Mouse (Mus musculus) midbrain, embryonic 15.5 days (tissue): ENCODE measurements around the gene Ttc21a. TPM values are rescaled to one million over a fixed set of nuclear protein-coding genes. Genes with fewer than 3 reads are reported as not detected.
A peak's percentile ranks its signal among the peaks of the same experiment; 100 is the strongest.

ENCODE experiments used
- ATAC-seq: fragments of 200-750 bp; cut with Nextera tagmentation; replicated peaks from 2 replicates; pipeline ENCODE4 v1.8.0; 2017; ENCODE audit warnings: moderate TSS enrichment
- H3K27ac ChIP-seq: fragments of 300-500 bp; sonication (generic); 2 replicates; pipeline ENCODE4 v1.5.1; 2015; ENCODE audit warnings: mild to moderate bottlenecking, inconsistent platforms
- H3K27me3 ChIP-seq: fragments of 300-500 bp; sonication (generic); replicated peaks from 2 replicates; pipeline ENCODE4 v1.6.1; 2015; ENCODE audit warnings: inconsistent platforms
- H3K36me3 ChIP-seq: fragments of 300-500 bp; sonication (generic); replicated peaks from 2 replicates; pipeline ENCODE4 v1.6.1; 2015; ENCODE audit warnings: inconsistent platforms
- H3K4me1 ChIP-seq: fragments of 300-500 bp; sonication (generic); 2 replicates; pipeline ENCODE4 v1.6.1; 2015; ENCODE audit warnings: inconsistent platforms
- H3K4me2 ChIP-seq: fragments of 300-500 bp; sonication (generic); 2 replicates; pipeline ENCODE4 v1.6.1; 2015; ENCODE audit warnings: inconsistent platforms, mild to moderate bottlenecking, moderate library complexity
- H3K4me3 ChIP-seq: fragments of 300-500 bp; sonication (generic); 2 replicates; pipeline ENCODE4 v1.5.1; 2015; ENCODE audit warnings: mild to moderate bottlenecking, inconsistent platforms
- H3K9ac ChIP-seq: fragments of 300-500 bp; sonication (generic); 2 replicates; pipeline ENCODE4 v1.6.1; 2015; ENCODE audit warnings: mild to moderate bottlenecking, inconsistent platforms
- H3K9me3 ChIP-seq: fragments of 300-500 bp; sonication (generic); 2 replicates; pipeline ENCODE4 v1.6.1; 2016; ENCODE audit warnings: inconsistent platforms
- WGBS: fragments of 180-500 bp; shearing (Covaris S2); methylation state at CpG from one replicate; pipeline ENCODE4 v1.1.7; 2015; ENCODE audit warnings: mixed read lengths; 5-methylcytosine and 5-hydroxymethylcytosine counted together
- polyA plus RNA-seq: library from polyadenylated mRNA; unstranded; fragments of >200 nt; fragmentation: Nextera tagmentation; extraction: Ambion mirVana; gene quantifications from 2 replicates; pipeline ENCODE4 v1.2.1, GENCODE M21; 2015

Gene Ttc21a
- polyA plus RNA-seq, 1 experiment from 2014 or later = 1.4 TPM

- no peak overlapping the region for H3K4me2 ChIP-seq
- peak; percentile 63 for ATAC-seq
- no peaks in the 10 kb centered on the region for H3K27me3 ChIP-seq
- no peaks in the 10 kb centered on the region for H3K9me3 ChIP-seq
- H3K36me3 ChIP-seq = no peaks in the 10 kb centered on the region
- no peak overlapping the region for H3K9ac ChIP-seq
- H3K4me3 ChIP-seq = no peak overlapping the region
- WGBS = 77% methylated on average over 7 of the region's 7 CpGs
- peaks cover 17% of the 10 kb centered on the region for H3K4me1 ChIP-seq
- H3K27ac ChIP-seq = 0 out of 2 replicates have a peak overlapping the region, but pooled peaks have one; percentile 40
These were observed 33.6 kb downstream of the Ttc21a start for GRCm38 (mm10) chr9:119970763-119971656.

DNA sequence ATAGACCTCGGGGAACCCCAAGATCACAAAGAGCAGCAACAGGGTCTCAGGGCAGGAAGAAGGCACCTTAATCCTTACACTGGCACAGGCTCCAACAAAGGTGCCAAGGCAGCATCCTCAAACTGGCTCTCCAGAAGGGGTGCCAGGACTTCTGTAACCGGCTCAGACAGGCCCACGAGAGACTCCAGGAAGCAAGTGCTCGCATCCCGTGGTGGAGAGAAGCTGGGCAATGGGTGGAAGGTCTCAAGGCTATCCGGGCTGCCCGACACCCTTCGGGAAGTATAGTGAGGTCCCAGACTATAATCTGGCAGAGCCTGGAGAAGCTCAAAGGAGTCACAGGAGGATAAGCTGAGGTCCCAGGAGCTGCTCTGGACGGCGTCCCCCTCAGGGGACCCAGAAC is 34.8 kb downstream of the Ttc21a start:
- Histone ChIP-seq H3K27me3 (no peaks in the 10 kb centered on the region), H3K9me3 (no peaks in the 10 kb centered on the region), H3K4me2 (no peak overlapping the region), H3K9ac (no peak overlapping the region), H3K4me3 (no peak overlapping the region), H3K27ac (no peak overlapping the region), H3K4me1 (peaks cover 17% of the 10 kb centered on the region), H3K36me3 (no peaks in the 10 kb centered on the region)
- 91% methylated on average over 10 of the region's 10 CpGs for WGBS
- ATAC-seq = no peak

GRCm38 (mm10) chr9:119972582-119972981 is 35.2 kb downstream of the Ttc21a start:
- H3K27me3 ChIP-seq = no peaks in the 10 kb centered on the region
- ATAC-seq = no peak
- no peak overlapping the region for H3K9ac ChIP-seq
- H3K4me2 ChIP-seq = no peak overlapping the region
- H3K9me3 ChIP-seq = no peaks in the 10 kb centered on the region
- peaks cover 17% of the 10 kb centered on the region for H3K4me1 ChIP-seq
- H3K4me3 ChIP-seq = no peak overlapping the region
- no peak overlapping the region for H3K27ac ChIP-seq
- WGBS = 88% methylated on average over 12 of the region's 12 CpGs
- H3K36me3 ChIP-seq = no peaks in the 10 kb centered on the region

DNA sequence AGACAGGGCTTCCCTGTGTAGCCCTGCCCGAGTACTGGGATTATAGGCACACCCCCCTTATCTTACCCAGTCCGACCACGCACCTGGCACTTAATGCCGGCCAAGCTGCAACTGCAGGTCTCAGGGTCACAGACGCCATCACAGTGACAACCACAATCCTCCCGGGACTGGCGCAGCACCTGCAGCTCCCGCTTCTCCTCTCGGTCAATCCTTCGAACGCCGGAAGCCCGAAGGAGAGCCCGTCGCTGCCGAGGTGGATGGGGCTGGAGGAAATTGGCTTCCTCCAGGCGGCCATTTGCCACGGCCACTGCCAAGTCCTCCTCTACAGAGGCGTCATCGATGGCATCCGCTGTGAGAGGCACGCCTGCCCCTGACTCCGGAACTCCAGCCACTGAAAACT is 35.9 kb downstream of the Ttc21a start:
- no peaks in the 10 kb centered on the region for H3K36me3 ChIP-seq
- H3K27ac ChIP-seq = no peak overlapping the region
- H3K9ac ChIP-seq = no peak overlapping the region
- H3K9me3 ChIP-seq = no peaks in the 10 kb centered on the region
- H3K27me3 ChIP-seq = no peaks in the 10 kb centered on the region
- H3K4me3 ChIP-seq = no peak overlapping the region
- peaks cover 17% of the 10 kb centered on the region for H3K4me1 ChIP-seq
- H3K4me2 ChIP-seq = no peak overlapping the region
- no peak for ATAC-seq
- 93% methylated on average over 23 of the region's 23 CpGs for WGBS

DNA sequence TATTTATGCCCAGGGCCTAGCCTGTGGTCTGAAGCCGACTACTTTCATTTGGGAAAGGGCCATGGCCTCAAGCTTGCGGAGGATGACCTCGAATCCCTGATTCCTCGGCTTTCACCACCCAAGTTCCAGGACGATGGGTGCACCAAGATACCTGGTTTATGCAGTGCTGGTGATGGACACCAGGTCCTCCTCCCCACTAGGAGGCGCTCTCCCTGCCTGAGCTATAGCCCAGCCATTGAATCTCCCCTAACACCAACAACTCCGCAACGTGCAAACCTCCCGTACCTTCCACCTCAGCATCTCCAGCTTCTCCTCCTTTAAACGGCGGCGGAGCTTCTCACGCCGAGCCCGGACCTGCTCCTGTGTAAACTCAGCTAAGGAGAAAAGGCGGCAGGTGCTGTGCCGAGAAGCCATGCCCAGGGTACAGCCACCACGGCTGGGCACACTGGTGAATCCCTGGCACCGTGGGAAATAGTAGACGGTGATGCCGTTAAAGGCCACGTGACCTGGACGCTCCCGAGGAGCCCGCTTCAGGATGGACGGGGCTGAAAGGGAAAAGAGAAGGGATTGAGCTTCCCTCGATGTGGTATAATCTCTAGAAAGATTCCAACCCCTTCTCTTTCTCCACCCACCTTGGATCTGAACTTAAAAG is 36.6 kb downstream of the Ttc21a start:
- no peak for ATAC-seq
- Histone ChIP-seq H3K9ac (no peak overlapping the region), H3K27ac (no peak overlapping the region), H3K9me3 (no peaks in the 10 kb centered on the region), H3K4me1 (peaks cover 17% of the 10 kb centered on the region), H3K4me3 (no peak overlapping the region), H3K4me2 (no peak overlapping the region), H3K27me3 (no peaks in the 10 kb centered on the region), H3K36me3 (no peaks in the 10 kb centered on the region)
- 90% methylated on average over 27 of the region's 27 CpGs for WGBS

- no peaks in the 10 kb centered on the region for H3K36me3 ChIP-seq
- no peaks in the 10 kb centered on the region for H3K9me3 ChIP-seq
- H3K27me3 ChIP-seq = no peaks in the 10 kb centered on the region
- H3K4me2 ChIP-seq = no peak overlapping the region
- peaks cover 17% of the 10 kb centered on the region for H3K4me1 ChIP-seq
- 85% methylated on average over 5 of the region's 5 CpGs for WGBS
- no peak overlapping the region for H3K4me3 ChIP-seq
- H3K27ac ChIP-seq = no peak overlapping the region
- no peak overlapping the region for H3K9ac ChIP-seq
- no peak for ATAC-seq
These were observed 37.2 kb downstream of the Ttc21a start for GRCm38 (mm10) chr9:119974609-119975008.

GRCm38 (mm10) chr9:119975286-119975685 is 37.9 kb downstream of the Ttc21a start:
- WGBS = 96% methylated on average over 4 of the region's 4 CpGs
- Histone ChIP-seq H3K4me3 (no peak overlapping the region), H3K4me1 (peaks cover 13% of the 10 kb centered on the region), H3K9ac (no peak overlapping the region), H3K36me3 (no peaks in the 10 kb centered on the region), H3K27me3 (no peaks in the 10 kb centered on the region), H3K9me3 (no peaks in the 10 kb centered on the region), H3K27ac (no peak overlapping the region), H3K4me2 (no peak overlapping the region)
- no peak for ATAC-seq

GRCm38 (mm10) chr9:119976704-119977556 is 39.5 kb downstream of the Ttc21a start:
- H3K36me3 ChIP-seq = no peaks in the 10 kb centered on the region
- H3K4me3 ChIP-seq = no peak overlapping the region
- H3K9ac ChIP-seq = no peak overlapping the region
- peaks cover 15% of the 10 kb centered on the region for H3K4me1 ChIP-seq
- H3K9me3 ChIP-seq = no peaks in the 10 kb centered on the region
- H3K27ac ChIP-seq = no peak overlapping the region
- no peaks in the 10 kb centered on the region; the same call in 1 of the 2 replicates for H3K27me3 ChIP-seq
- no peak overlapping the region for H3K4me2 ChIP-seq
- ATAC-seq = no peak
- WGBS = 62% methylated on average over 17 of the region's 17 CpGs

DNA sequence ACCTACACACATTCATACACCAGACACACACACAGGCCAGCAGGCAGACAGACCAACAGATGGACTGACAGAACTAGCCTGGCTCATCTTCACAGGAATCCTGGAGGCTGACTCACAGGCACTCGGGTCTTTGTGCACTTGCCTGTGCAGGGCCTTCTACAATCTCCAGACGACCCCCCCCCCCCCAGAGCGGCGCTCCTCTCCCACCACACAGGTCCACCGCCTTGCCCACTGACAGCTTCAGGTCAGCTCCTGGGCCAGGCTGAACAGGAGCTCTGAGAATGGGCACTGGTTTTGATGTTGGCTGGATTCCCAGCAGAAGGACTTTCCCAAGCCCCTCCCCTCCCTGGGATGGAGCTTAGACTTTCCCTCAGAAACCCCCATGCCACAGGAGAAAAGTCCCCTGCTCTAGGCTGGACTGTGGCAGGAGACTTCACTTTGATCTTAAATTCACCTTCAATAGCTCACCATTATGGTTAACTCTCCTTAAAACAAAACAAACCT is 40.2 kb downstream of the Ttc21a start:
- no peak overlapping the region for H3K9ac ChIP-seq
- no peaks in the 10 kb centered on the region for H3K9me3 ChIP-seq
- H3K27me3 ChIP-seq = peaks cover 4% of the 10 kb centered on the region
- H3K4me3 ChIP-seq = no peak overlapping the region
- 35% methylated on average over 5 of the region's 5 CpGs for WGBS
- no peak overlapping the region for H3K27ac ChIP-seq
- ATAC-seq = no peak
- H3K36me3 ChIP-seq = no peaks in the 10 kb centered on the region
- H3K4me2 ChIP-seq = no peak overlapping the region
- H3K4me1 ChIP-seq = peaks cover 21% of the 10 kb centered on the region

- H3K36me3 ChIP-seq = no peaks in the 10 kb centered on the region
- H3K9ac ChIP-seq = no peak overlapping the region
- no peak overlapping the region for H3K4me3 ChIP-seq
- ATAC-seq = no peak
- H3K4me2 ChIP-seq = no peak overlapping the region
- 58% methylated on average over 9 of the region's 9 CpGs for WGBS
- no peak overlapping the region for H3K27ac ChIP-seq
- peaks cover 28% of the 10 kb centered on the region for H3K4me1 ChIP-seq
- H3K9me3 ChIP-seq = no peaks in the 10 kb centered on the region
- peaks cover 11% of the 10 kb centered on the region for H3K27me3 ChIP-seq
These were observed 40.9 kb downstream of the Ttc21a start for GRCm38 (mm10) chr9:119978151-119978810.

DNA sequence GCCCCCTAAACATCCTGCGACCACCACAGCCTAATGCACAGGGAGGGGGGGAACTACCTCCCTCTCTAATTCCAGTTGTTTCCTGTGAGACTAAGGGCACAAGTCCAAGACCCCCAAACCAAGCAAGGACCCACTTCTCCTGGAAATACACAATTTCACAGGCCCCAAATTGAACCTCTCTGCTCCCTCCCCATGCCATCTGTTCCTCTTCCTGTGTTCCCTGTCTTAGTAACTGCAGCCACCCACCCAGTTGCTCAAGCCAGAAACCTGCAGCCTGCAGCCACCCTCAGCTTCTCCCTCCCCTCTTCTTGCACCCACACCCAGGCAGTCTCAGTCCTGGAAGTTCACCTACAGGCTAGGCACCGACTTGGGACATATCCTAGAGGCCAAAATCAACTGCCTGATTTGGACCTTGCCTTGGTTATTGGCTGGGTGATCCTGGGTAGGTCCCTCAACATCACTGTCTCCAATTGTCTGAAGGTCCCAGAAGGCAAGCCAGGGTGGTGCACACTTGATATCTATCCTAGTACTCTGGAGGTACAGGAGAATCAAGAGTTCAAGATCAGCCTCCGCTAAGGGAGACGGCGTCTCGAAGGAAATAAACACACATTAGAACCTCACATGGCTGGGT is 41.5 kb downstream of the Ttc21a start:
- WGBS = 83% methylated on average over 6 of the region's 6 CpGs
- peaks cover 31% of the 10 kb centered on the region for H3K4me1 ChIP-seq
- no peak for ATAC-seq
- no peak overlapping the region for H3K4me2 ChIP-seq
- no peak overlapping the region for H3K4me3 ChIP-seq
- no peak overlapping the region for H3K27ac ChIP-seq
- H3K27me3 ChIP-seq = peaks cover 16% of the 10 kb centered on the region
- H3K9me3 ChIP-seq = no peaks in the 10 kb centered on the region
- H3K9ac ChIP-seq = no peak overlapping the region
- H3K36me3 ChIP-seq = no peaks in the 10 kb centered on the region
